Mouse (Mus musculus) lung, postnatal 0 days (tissue): ENCODE results near the gene Drd3. TPM values are rescaled to one million over a fixed set of nuclear protein-coding genes. Genes with fewer than 3 reads are reported as not detected.

ENCODE experiments used
- ATAC-seq: fragments of 200-750 bp; cut with Nextera tagmentation; 2 replicates; pipeline ENCODE4 v1.8.0; 2017; ENCODE audit warnings: moderate library complexity
- DNase-seq: peaks from one replicate; pipeline ENCODE4 v3.0.0-alpha.2; 2016; ENCODE audit warnings: low spot score
- H3K27ac ChIP-seq: fragments of 300-500 bp; sonication (generic); 2 replicates; pipeline ENCODE4 v1.5.1; 2014; ENCODE audit warnings: antibody characterized with exemption, mild to moderate bottlenecking, low read length, mixed read lengths
- H3K27me3 ChIP-seq: fragments of 300-500 bp; sonication (generic); replicated peaks from 2 replicates; pipeline ENCODE4 v1.6.1; 2014; ENCODE audit warnings: low read length, mixed read lengths; ENCODE audit not compliant: insufficient read depth
- H3K36me3 ChIP-seq: fragments of 300-500 bp; sonication (generic); 2 replicates; pipeline ENCODE4 v1.6.1; 2014; ENCODE audit warnings: low read length, mixed read lengths; ENCODE audit not compliant: insufficient read depth
- H3K4me1 ChIP-seq: fragments of 300-500 bp; sonication (generic); 2 replicates; pipeline ENCODE4 v1.6.1; 2014; ENCODE audit warnings: antibody characterized with exemption, low read depth, low read length, mixed read lengths; ENCODE audit not compliant: insufficient read depth
- H3K4me2 ChIP-seq: fragments of 300-500 bp; sonication (generic); replicated peaks from 2 replicates; pipeline ENCODE4 v1.6.1; 2014; ENCODE audit warnings: low read depth, mild to moderate bottlenecking, low read length, moderate library complexity, mixed read lengths
- H3K4me3 ChIP-seq: fragments of 300-500 bp; sonication (generic); 2 replicates; pipeline ENCODE4 v1.5.1; 2014; ENCODE audit warnings: low read depth, low read length
- H3K9ac ChIP-seq: fragments of 300-500 bp; sonication (generic); replicated peaks from 2 replicates; pipeline ENCODE4 v1.6.1; 2014; ENCODE audit warnings: low read depth, mild to moderate bottlenecking
- H3K9me3 ChIP-seq: fragments of 300-500 bp; sonication (generic); 2 replicates; pipeline ENCODE4 v1.6.1; 2016; ENCODE audit warnings: low read length, mixed read lengths
- CTCF ChIP-seq: IDR thresholded peaks from 2 replicates; pipeline ENCODE4 v1.5.1; 2016; ENCODE audit warnings: antibody characterized with exemption, mild to moderate bottlenecking
- EP300 ChIP-seq: IDR thresholded peaks from 2 replicates; pipeline ENCODE4 v1.6.1; 2016; ENCODE audit warnings: antibody characterized with exemption, mild to moderate bottlenecking, control low read depth
- WGBS: fragments of 180-500 bp; shearing (Covaris S2); extraction: QIAGEN DNeasy Blood & Tissue Kit; methylation state at CpG from one replicate; pipeline ENCODE4 v1.1.7; 2014; 5-methylcytosine and 5-hydroxymethylcytosine counted together
- microRNA-seq: library from miRNA; unstranded; fragments of <30 nt; microRNA quantifications from one replicate; pipeline ENCODE4, GENCODE M21; 2016
- polyA plus RNA-seq: library from polyadenylated mRNA; unstranded; fragments of >200 nt; fragmentation: Nextera tagmentation; extraction: Ambion mirVana; gene quantifications from 2 replicates; pipeline ENCODE4 v1.2.1, GENCODE M21; 2015

Drd3 gene
- polyA plus RNA-seq, 1 experiment from 2014 or later, result not detected

GRCm38 (mm10) chr16:43831957-43832356 is 78.1 kb downstream of the Drd3 start:
- TF ChIP-seq CTCF, result no peak
- TF ChIP-seq EP300, result no peak
- Histone ChIP-seq H3K9me3 (no peaks in the 10 kb centered on the region), H3K27ac (no peak overlapping the region), H3K4me1 (no peaks in the 10 kb centered on the region), H3K9ac (no peak overlapping the region), H3K27me3 (no peaks in the 10 kb centered on the region), H3K4me3 (no peak overlapping the region), H3K36me3 (no peaks in the 10 kb centered on the region), H3K4me2 (no peak overlapping the region)
- no peak for DNase-seq
- no peak for ATAC-seq
- WGBS, result 85% methylated on average over 2 of the region's 2 CpGs

- no peak for DNase-seq
- Histone ChIP-seq H3K4me2 (no peak overlapping the region), H3K27ac (no peak overlapping the region), H3K9ac (no peak overlapping the region), H3K27me3 (no peaks in the 10 kb centered on the region), H3K4me3 (no peak overlapping the region), H3K36me3 (no peaks in the 10 kb centered on the region), H3K9me3 (no peaks in the 10 kb centered on the region), H3K4me1 (no peaks in the 10 kb centered on the region)
- no peak for TF ChIP-seq EP300
- ATAC-seq, result no peak
- 79% methylated on average over 1 of the region's 1 CpGs for WGBS
These were observed 87.4 kb downstream of the Drd3 start for GRCm38 (mm10) chr16:43841236-43841635.

DNA sequence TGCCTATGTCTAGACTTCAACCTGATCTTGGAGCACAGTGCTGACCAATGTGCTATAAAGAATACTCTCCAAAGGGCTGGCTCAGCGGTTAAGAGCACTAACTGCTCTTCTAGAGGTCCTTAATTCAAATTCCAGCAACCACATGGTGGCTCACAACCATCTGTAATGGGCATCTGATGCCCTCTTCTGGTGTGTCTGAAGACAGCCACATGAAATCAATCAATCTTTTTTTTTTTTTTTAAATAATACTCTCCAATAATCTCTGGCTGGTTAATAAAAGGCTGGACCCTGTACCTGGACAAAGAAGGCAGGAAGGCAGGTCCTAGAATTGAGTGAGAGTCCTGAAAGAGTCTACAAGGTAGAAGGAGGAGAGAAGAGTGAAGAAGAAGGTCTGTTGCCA is 96.0 kb downstream of the Drd3 start:
- Histone ChIP-seq H3K4me2 (no peak overlapping the region), H3K27ac (no peak overlapping the region), H3K4me1 (no peaks in the 10 kb centered on the region), H3K9ac (no peak overlapping the region), H3K9me3 (no peaks in the 10 kb centered on the region), H3K4me3 (no peak overlapping the region), H3K27me3 (no peaks in the 10 kb centered on the region), H3K36me3 (no peaks in the 10 kb centered on the region)
- WGBS, result 58% methylated on average over 1 of the region's 1 CpGs
- no peak for TF ChIP-seq CTCF
- TF ChIP-seq EP300, result no peak
- ATAC-seq (no peak), DNase-seq (no peak)

DNA sequence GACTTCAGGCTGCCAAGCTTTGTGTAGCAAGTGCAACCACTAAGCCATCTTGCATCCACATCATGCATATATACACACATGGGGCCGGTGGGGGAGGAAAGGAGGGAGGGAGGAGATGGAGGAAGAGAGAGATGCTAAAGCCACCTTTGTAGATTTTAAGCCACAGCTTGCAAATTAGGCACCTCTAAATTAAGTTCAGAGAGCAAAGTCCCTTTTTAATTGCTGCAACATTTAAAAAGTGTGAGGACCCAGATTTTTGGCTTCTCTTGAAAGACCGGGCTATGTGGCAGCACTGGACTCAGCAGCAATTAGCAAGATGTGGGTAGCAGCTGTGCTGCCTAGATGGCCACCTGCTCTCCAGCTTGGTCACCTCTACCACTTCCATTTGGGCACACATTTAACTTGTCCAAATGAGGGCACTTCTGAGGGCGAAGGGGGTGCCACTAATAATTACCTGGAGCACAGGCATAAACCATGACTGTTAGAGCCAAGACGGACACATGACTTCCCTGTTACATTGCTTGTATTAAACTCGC is 105.2 kb downstream of the Drd3 start:
- TF ChIP-seq CTCF (no peak), EP300 (no peak)
- ATAC-seq (no peak), DNase-seq (no peak)
- Histone ChIP-seq H3K4me1 (no peaks in the 10 kb centered on the region), H3K27ac (no peak overlapping the region), H3K4me3 (no peak overlapping the region), H3K9me3 (no peaks in the 10 kb centered on the region), H3K27me3 (no peaks in the 10 kb centered on the region), H3K9ac (no peak overlapping the region), H3K36me3 (peaks cover 8% of the 10 kb centered on the region; the same call in 1 of the 2 replicates), H3K4me2 (no peak overlapping the region)
- WGBS, result 87% methylated on average over 5 of the region's 5 CpGs

DNA sequence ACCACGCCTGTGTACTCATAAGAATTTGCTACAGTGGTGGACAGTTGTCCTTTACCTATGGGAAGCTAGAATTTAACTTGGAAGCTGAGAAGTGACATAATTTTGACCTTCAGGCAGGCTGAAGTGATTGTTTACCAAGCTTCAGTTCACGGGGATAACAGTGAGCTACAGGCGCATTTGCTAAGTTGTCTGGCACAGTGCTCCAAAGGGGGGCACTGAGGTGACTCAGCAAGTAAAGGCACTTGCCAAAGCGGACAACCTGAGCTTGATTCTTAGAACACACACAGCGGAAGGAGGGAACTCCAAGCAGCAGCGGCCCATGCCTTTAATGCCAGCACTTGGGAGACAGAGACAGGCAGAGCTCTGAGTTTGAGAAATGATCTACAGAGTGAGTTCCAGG is 106.8 kb downstream of the Drd3 start:
- 53% methylated on average over 6 of the region's 6 CpGs for WGBS
- DNase-seq, result peak; percentile 15

DNA sequence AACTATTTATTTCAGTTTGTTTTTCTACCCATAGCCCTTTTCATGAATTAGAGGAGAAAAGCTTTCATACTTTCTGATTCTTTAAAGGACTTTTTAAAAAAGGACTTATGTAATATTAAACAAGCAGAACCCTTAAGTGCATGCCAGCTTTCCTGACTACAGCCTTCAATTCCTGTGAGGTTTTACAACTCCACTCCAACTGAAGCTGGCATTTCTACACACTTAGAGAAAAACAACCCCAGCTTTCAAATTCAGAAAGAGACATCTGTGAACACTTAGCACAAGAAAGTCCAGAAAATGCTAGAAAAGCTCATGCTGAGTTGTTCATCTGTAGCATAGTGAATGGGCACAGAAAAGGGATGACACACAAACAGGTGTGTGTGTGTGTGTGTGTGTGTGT is 116.0 kb downstream of the Drd3 start:
- Histone ChIP-seq H3K4me1 (no peaks in the 10 kb centered on the region), H3K9ac (no peak overlapping the region), H3K9me3 (no peaks in the 10 kb centered on the region), H3K27me3 (no peaks in the 10 kb centered on the region), H3K36me3 (peaks cover 13% of the 10 kb centered on the region; the same call in 1 of the 2 replicates), H3K27ac (no peak overlapping the region), H3K4me3 (no peak overlapping the region), H3K4me2 (no peak overlapping the region)
- ATAC-seq, result no peak
- no peak for DNase-seq
- TF ChIP-seq EP300 (no peak), CTCF (no peak)

More for the DNA sequence above, 106.8 kb downstream of the Drd3 start:
- H3K27me3 ChIP-seq, result no peaks in the 10 kb centered on the region
- no peak overlapping the region for H3K27ac ChIP-seq
- no peak overlapping the region for H3K9ac ChIP-seq
- no peaks in the 10 kb centered on the region for H3K4me1 ChIP-seq
- ATAC-seq, result no peak
- no peak overlapping the region for H3K4me2 ChIP-seq
- no peaks in the 10 kb centered on the region for H3K9me3 ChIP-seq
- H3K4me3 ChIP-seq, result no peak overlapping the region
- H3K36me3 ChIP-seq, result peaks cover 8% of the 10 kb centered on the region; the same call in 1 of the 2 replicates
- TF ChIP-seq CTCF, result no peak

GRCm38 (mm10) chr16:43871419-43871818 is 117.6 kb downstream of the Drd3 start:
- peaks cover 15% of the 10 kb centered on the region; the same call in 1 of the 2 replicates for H3K36me3 ChIP-seq
- no peak for TF ChIP-seq EP300
- TF ChIP-seq CTCF, result no peak
- WGBS, result 73% methylated on average over 7 of the region's 7 CpGs
- H3K9ac ChIP-seq, result no peak overlapping the region
- ATAC-seq (no peak), DNase-seq (no peak)
- H3K4me2 ChIP-seq, result no peak overlapping the region
- H3K4me1 ChIP-seq, result no peaks in the 10 kb centered on the region
- H3K4me3 ChIP-seq, result no peak overlapping the region
- H3K27ac ChIP-seq, result no peak overlapping the region
- H3K9me3 ChIP-seq, result no peaks in the 10 kb centered on the region
- H3K27me3 ChIP-seq, result no peaks in the 10 kb centered on the region

Small RNA genes lying within 50 kb of the gene (microRNA-seq; reads per million reads assigned to microRNA genes)
- gene Gm25996, result not detected

Other genes starting within 250 kb of the Drd3 start
- not detected in 2 replicates for gene Tigit, start 89.9 kb upstream of the Drd3 start, polyA plus RNA-seq
- gene Ccdc191, start 135.8 kb downstream of the Drd3 start, polyA plus RNA-seq, result 11.0 and 11.9 TPM in 2 replicates
- gene Qtrt2, start 172.8 kb downstream of the Drd3 start, polyA plus RNA-seq, result 9.3 and 10.1 TPM in 2 replicates
- gene Zdhhc23, start 225.8 kb downstream of the Drd3 start, polyA plus RNA-seq, result 1.1 and 1.5 TPM in 2 replicates